Mouse (Mus musculus): ENCODE results near the gene Lama1. TPM values are rescaled to one million over a fixed set of nuclear protein-coding genes. Genes with fewer than 3 reads are reported as not detected.

The Lama1 gene
- polyA plus RNA-seq, 1 experiment from 2014 or later = 4.1 TPM

DNA sequence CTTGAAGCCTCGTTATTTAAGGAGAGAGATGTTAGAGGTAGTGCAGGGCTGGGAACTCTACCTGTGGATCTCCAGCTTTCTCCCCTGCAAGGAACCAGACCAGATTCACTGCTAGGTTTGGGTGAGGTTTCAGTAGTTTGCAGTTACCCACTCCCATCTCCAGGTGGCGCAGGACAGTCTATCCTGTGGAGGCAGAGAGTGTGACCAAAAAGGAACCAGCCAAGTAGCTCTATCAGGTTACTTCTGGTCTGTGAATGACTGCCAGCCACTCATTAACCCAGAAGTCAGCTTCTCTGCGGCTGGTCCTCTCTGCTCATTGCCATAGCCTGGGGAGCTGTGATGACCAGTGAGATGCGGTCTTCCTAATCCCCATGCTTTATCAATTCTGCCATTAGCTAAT, 82.8 kb downstream of the Lama1 start:
- ATAC-seq (ENCODE audit: insufficient read depth, low FRiP score) = no peak
- Histone ChIP-seq H3K4me3 (replicated peaks; ENCODE audit: low read length) (no peak overlapping the region), H3K27ac (ENCODE audit: low read length) (no peak overlapping the region), H3K9ac (ENCODE audit: low read length) (no peak overlapping the region), H3K36me3 (ENCODE audit: control insufficient read depth, insufficient read depth, low read length) (no peaks in the 10 kb centered on the region), H3K9me3 (replicated peaks; ENCODE audit: control insufficient read depth, low read length) (no peaks in the 10 kb centered on the region), H3K4me2 (ENCODE audit: low read depth, low read length) (no peak overlapping the region), H3K4me1 (ENCODE audit: control insufficient read depth, insufficient read depth, low read length) (no peaks in the 10 kb centered on the region), H3K27me3 (ENCODE audit: control insufficient read depth, insufficient read depth, low read length) (no peaks in the 10 kb centered on the region)
- WGBS = 61% methylated on average over 4 of the region's 4 CpGs

GRCm38 (mm10) chr17:67791091-67791490, 94.0 kb downstream of the Lama1 start:
- no peaks in the 10 kb centered on the region for H3K4me1 ChIP-seq (ENCODE audit: control insufficient read depth, insufficient read depth, low read length)
- H3K4me2 ChIP-seq (ENCODE audit: low read depth, low read length) = no peak overlapping the region
- no peak overlapping the region for H3K27ac ChIP-seq (ENCODE audit: low read length)
- 88% methylated on average over 10 of the region's 10 CpGs for WGBS
- H3K9ac ChIP-seq (ENCODE audit: low read length) = no peak overlapping the region
- H3K36me3 ChIP-seq (ENCODE audit: control insufficient read depth, insufficient read depth, low read length) = no peaks in the 10 kb centered on the region
- no peak overlapping the region for H3K4me3 ChIP-seq (replicated peaks; ENCODE audit: low read length)
- H3K27me3 ChIP-seq (ENCODE audit: control insufficient read depth, insufficient read depth, low read length) = no peaks in the 10 kb centered on the region
- ATAC-seq (ENCODE audit: insufficient read depth, low FRiP score) = no peak
- no peaks in the 10 kb centered on the region for H3K9me3 ChIP-seq (replicated peaks; ENCODE audit: control insufficient read depth, low read length)

DNA sequence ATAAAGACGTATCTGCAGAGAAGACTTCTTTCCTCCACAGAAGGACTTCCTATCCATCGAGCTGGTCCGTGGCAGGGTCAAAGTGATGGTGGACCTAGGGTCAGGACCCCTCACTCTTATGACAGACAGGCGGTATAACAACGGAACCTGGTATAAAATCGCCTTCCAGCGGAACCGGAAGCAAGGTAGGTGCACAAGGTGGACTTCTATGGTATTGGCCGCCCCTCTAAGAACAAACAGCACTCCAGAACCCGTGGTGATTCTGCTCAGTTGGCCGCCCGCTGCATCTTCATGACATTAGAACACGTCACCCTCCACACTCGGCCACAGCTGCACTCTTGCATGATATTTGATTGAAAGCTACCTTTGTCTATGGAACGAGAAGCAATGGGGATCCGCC, 112.1 kb downstream of the Lama1 start:
- Histone ChIP-seq H3K27ac (ENCODE audit: low read length) (no peak overlapping the region), H3K4me3 (replicated peaks; ENCODE audit: low read length) (no peak overlapping the region), H3K4me2 (ENCODE audit: low read depth, low read length) (no peak overlapping the region), H3K27me3 (ENCODE audit: control insufficient read depth, insufficient read depth, low read length) (no peaks in the 10 kb centered on the region), H3K36me3 (ENCODE audit: control insufficient read depth, insufficient read depth, low read length) (no peaks in the 10 kb centered on the region), H3K9ac (ENCODE audit: low read length) (no peak overlapping the region), H3K4me1 (ENCODE audit: control insufficient read depth, insufficient read depth, low read length) (no peaks in the 10 kb centered on the region), H3K9me3 (replicated peaks; ENCODE audit: control insufficient read depth, low read length) (no peaks in the 10 kb centered on the region)
- 92% methylated on average over 16 of the region's 16 CpGs for WGBS
- no peak for ATAC-seq (ENCODE audit: insufficient read depth, low FRiP score)

DNA sequence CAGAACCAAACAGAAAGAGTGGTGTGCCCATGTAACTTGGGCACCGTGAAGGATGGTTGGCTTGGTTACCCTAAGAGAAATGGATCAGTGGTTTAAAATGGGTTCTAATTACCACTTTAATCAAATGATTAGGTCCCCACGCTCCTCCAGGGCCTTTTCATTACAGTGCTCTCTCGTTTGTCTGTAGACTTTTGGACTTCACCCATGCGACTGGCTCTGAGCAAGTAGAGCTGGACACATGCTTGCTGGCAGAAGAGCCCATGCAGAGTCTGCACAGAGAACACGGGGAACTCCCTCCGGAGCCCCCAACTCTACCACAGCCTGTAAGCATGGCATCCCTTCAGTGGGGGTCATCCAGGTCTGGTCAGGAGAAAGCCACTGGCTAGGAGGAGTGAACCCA, 116.6 kb downstream of the Lama1 start:
- no peak overlapping the region for H3K4me3 ChIP-seq (replicated peaks; ENCODE audit: low read length)
- H3K27ac ChIP-seq (ENCODE audit: low read length) = no peak overlapping the region
- no peaks in the 10 kb centered on the region for H3K27me3 ChIP-seq (ENCODE audit: control insufficient read depth, insufficient read depth, low read length)
- no peak overlapping the region for H3K4me2 ChIP-seq (ENCODE audit: low read depth, low read length)
- no peaks in the 10 kb centered on the region for H3K36me3 ChIP-seq (ENCODE audit: control insufficient read depth, insufficient read depth, low read length)
- H3K9ac ChIP-seq (ENCODE audit: low read length) = no peak overlapping the region
- WGBS = 92% methylated on average over 6 of the region's 6 CpGs
- H3K4me1 ChIP-seq (ENCODE audit: control insufficient read depth, insufficient read depth, low read length) = no peaks in the 10 kb centered on the region
- H3K9me3 ChIP-seq (replicated peaks; ENCODE audit: control insufficient read depth, low read length) = no peaks in the 10 kb centered on the region
- ATAC-seq (ENCODE audit: insufficient read depth, low FRiP score) = no peak

DNA sequence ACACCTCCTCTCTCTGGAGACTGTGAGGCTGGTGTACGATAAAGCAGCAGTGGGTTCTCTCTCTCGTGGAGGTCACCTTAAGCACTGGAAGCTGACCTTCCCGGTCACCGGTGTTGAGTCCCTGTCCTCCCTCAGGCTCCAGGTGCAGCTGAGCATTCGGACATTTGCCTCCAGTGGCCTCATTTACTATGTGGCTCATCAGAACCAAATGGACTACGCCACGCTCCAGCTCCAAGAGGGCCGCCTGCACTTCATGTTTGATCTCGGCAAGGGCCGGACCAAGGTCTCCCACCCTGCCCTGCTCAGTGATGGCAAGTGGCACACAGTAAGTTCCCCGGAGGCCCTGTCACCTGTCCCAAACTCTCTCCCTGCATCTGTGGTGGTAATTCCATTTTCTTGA, 118.7 kb downstream of the Lama1 start:
- Histone ChIP-seq H3K4me2 (ENCODE audit: low read depth, low read length) (no peak overlapping the region), H3K27me3 (ENCODE audit: control insufficient read depth, insufficient read depth, low read length) (no peaks in the 10 kb centered on the region), H3K4me1 (ENCODE audit: control insufficient read depth, insufficient read depth, low read length) (no peaks in the 10 kb centered on the region), H3K27ac (ENCODE audit: low read length) (no peak overlapping the region), H3K9ac (ENCODE audit: low read length) (no peak overlapping the region), H3K9me3 (replicated peaks; ENCODE audit: control insufficient read depth, low read length) (no peaks in the 10 kb centered on the region), H3K36me3 (ENCODE audit: control insufficient read depth, insufficient read depth, low read length) (no peaks in the 10 kb centered on the region), H3K4me3 (replicated peaks; ENCODE audit: low read length) (no peak overlapping the region)
- ATAC-seq (ENCODE audit: insufficient read depth, low FRiP score) = no peak
- WGBS = 92% methylated on average over 11 of the region's 11 CpGs

GRCm38 (mm10) chr17:67816916-67817315, 119.9 kb downstream of the Lama1 start:
- Histone ChIP-seq H3K36me3 (ENCODE audit: control insufficient read depth, insufficient read depth, low read length) (no peaks in the 10 kb centered on the region), H3K27me3 (ENCODE audit: control insufficient read depth, insufficient read depth, low read length) (no peaks in the 10 kb centered on the region), H3K4me2 (ENCODE audit: low read depth, low read length) (no peak overlapping the region), H3K9ac (ENCODE audit: low read length) (no peak overlapping the region), H3K27ac (ENCODE audit: low read length) (no peak overlapping the region), H3K4me1 (ENCODE audit: control insufficient read depth, insufficient read depth, low read length) (no peaks in the 10 kb centered on the region), H3K4me3 (replicated peaks; ENCODE audit: low read length) (no peak overlapping the region), H3K9me3 (replicated peaks; ENCODE audit: control insufficient read depth, low read length) (no peaks in the 10 kb centered on the region)
- ATAC-seq (ENCODE audit: insufficient read depth, low FRiP score) = no peak
- 92% methylated on average over 10 of the region's 10 CpGs for WGBS

DNA sequence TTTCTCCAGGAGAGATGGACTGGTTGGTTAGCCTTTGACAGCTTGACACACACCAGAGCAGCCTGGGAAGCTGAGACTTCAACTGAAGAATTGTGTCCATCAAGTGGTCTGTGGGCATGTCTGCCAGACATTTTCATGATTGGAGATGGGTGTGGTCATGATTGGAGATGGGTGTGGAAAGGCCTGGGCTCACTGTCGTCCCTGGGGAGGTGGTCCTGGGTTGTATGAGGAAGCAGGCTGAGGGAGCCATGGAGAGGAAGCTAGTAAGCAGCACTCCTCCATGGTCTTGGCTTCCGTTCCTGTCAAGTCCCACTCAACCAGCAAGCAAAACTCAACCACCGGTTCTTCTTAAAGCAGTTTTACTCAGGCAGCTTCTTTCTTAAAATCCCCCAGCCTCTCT, 130.4 kb downstream of the Lama1 start:
- no peaks in the 10 kb centered on the region for H3K27me3 ChIP-seq (ENCODE audit: control insufficient read depth, insufficient read depth, low read length)
- H3K4me2 ChIP-seq (ENCODE audit: low read depth, low read length) = no peak overlapping the region
- peaks cover 4% of the 10 kb centered on the region; the same call in 1 of the 2 replicates for H3K9me3 ChIP-seq (replicated peaks; ENCODE audit: control insufficient read depth, low read length)
- H3K4me3 ChIP-seq (replicated peaks; ENCODE audit: low read length) = no peak overlapping the region
- no peak for ATAC-seq (ENCODE audit: insufficient read depth, low FRiP score)
- WGBS = 97% methylated on average over 3 of the region's 3 CpGs
- no peaks in the 10 kb centered on the region for H3K4me1 ChIP-seq (ENCODE audit: control insufficient read depth, insufficient read depth, low read length)
- no peak overlapping the region for H3K9ac ChIP-seq (ENCODE audit: low read length)
- H3K36me3 ChIP-seq (ENCODE audit: control insufficient read depth, insufficient read depth, low read length) = no peaks in the 10 kb centered on the region
- no peak overlapping the region for H3K27ac ChIP-seq (ENCODE audit: low read length)

DNA sequence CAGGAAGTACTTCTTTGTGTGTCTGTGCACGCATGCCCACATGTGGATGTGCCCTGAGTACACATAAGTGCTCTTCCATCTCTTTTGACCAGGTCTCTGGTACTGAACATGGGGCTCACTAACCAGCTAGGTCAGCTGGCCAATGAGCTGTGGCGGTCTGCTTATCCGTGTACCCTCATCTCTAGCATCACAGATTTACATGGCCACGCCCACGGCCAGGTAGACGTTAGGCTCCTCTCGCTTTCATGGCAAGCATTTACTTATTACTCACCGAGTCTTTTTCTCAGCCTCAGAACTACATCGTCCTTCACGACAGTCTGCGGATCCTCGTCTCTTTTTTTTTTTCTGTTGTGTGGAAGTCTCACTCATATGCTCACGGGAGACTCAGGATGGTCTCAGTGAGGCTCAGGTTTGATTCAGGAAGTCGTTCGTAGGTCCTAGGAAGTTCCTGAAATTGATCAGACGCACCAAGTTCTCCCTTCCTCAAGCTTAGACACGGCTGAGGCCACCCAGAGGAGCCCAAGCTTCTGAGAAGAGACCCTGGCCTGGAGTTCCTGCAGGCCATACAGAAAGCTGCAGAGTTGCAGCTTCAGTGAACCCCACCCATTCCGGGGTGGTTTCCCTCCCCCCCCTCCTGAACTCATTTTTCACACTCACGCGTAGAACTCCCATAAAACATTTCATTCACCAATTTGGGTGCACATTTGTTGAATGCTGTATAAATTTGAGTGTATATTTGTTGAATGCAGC, 139.3 kb downstream of the Lama1 start:
- H3K9me3 ChIP-seq (replicated peaks; ENCODE audit: control insufficient read depth, low read length) = no peaks in the 10 kb centered on the region
- WGBS = 93% methylated on average over 20 of the region's 20 CpGs
- H3K4me1 ChIP-seq (ENCODE audit: control insufficient read depth, insufficient read depth, low read length) = no peaks in the 10 kb centered on the region
- H3K27ac ChIP-seq (ENCODE audit: low read length) = no peak overlapping the region
- no peak for ATAC-seq (ENCODE audit: insufficient read depth, low FRiP score)
- H3K9ac ChIP-seq (ENCODE audit: low read length) = no peak overlapping the region
- H3K27me3 ChIP-seq (ENCODE audit: control insufficient read depth, insufficient read depth, low read length) = no peaks in the 10 kb centered on the region
- H3K36me3 ChIP-seq (ENCODE audit: control insufficient read depth, insufficient read depth, low read length) = no peaks in the 10 kb centered on the region
- no peak overlapping the region for H3K4me2 ChIP-seq (ENCODE audit: low read depth, low read length)
- no peak overlapping the region for H3K4me3 ChIP-seq (replicated peaks; ENCODE audit: low read length)

DNA sequence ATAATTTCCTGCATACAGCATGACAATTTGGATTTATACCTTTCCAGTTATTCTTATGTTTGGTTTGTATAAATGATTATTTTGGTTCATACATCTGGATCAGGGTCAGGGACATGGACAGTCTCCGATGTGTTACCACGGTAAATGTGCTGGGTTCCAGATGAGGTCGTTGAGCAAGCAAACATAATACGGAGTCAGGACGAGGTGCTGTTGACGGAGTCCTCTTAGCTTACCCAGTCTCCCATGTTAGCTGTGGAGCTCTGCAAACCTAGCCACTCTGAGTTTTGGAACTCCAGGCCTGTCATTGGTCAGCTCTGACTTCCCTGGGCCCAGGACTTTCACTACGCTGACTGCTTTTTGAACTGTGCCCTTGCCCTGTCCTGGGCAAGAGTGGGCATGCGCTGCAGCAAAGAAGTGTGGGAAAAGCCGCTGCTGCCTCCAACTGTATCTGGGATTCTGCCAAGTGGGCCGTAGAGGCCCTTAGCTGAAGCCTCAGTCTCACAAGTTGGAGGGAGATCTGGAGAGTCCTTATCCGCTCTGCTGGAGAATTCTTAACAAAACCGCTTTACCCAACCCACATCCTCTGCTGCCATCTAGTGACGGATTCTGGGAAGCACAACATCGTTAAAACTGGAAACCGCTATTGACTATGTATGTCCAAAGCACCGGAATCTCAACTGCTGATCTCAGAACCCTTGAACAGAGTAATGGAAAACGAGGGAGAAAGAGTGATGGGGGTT, 140.5 kb downstream of the Lama1 start:
- Histone ChIP-seq H3K9me3 (replicated peaks; ENCODE audit: control insufficient read depth, low read length) (no peaks in the 10 kb centered on the region), H3K9ac (ENCODE audit: low read length) (no peak overlapping the region), H3K27me3 (ENCODE audit: control insufficient read depth, insufficient read depth, low read length) (no peaks in the 10 kb centered on the region), H3K27ac (ENCODE audit: low read length) (no peak overlapping the region), H3K36me3 (ENCODE audit: control insufficient read depth, insufficient read depth, low read length) (no peaks in the 10 kb centered on the region), H3K4me2 (ENCODE audit: low read depth, low read length) (no peak overlapping the region), H3K4me3 (replicated peaks; ENCODE audit: low read length) (no peak overlapping the region), H3K4me1 (ENCODE audit: control insufficient read depth, insufficient read depth, low read length) (no peaks in the 10 kb centered on the region)
- 63% methylated on average over 17 of the region's 17 CpGs for WGBS
- peak; percentile 40; the same call in 1 of the 2 replicates for ATAC-seq (ENCODE audit: insufficient read depth, low FRiP score)
